Mouse (Mus musculus): ENCODE results near the gene Bin2. TPM values are rescaled to one million over a fixed set of nuclear protein-coding genes. Genes with fewer than 3 reads are reported as not detected.

Gene Bin2
- polyA plus RNA-seq, 1 experiment from 2014 or later: 16.2 TPM

DNA sequence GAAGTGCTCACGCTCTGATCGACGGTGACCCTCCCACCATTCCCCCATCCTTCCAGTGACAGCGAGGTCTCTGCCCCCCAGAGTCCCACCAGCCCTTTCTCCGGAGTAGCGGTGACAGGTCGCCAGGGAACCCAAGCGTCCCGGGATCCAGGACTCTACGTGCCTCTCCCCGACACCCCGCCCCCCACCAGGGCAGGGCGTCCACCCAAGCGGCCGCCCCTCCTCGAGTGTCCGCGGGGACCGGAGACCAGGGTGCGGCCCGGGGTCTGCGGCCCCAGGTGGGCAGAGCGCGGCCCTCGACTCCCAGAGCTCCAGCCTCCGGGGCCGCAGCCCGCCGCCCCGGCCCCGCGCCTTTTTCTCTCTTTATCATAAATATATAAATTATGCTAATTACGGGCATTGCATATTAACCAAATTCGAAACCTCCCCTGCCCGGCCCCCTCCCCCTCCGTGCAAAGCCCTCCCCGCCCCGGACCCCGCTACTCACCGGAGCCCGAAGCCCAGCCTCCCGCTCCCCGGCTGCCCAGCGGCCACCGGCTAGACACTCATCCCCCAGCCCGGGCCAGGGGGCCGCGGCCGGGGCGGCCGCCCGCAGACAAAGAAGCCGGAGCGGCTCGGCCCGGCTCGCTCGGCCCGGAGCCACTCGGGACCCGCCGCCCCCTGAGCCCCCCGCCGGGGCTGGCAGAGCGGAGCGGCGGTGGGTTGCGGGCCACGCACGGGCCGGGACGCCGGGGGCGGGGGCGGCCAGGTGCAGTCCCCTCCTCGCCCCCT lies 69.9 kb downstream of the Bin2 start, which contains the start of gene Pou6f1:
Pou6f1 (minus strand) TSS at position 709 of the 771 bp plus-strand sequence.
- Histone ChIP-seq H3K4me3 (ENCODE audit: low read depth, low read length) (peak within 1 kb of the TSS; percentile 69), H3K9ac (replicated peaks) (peak within 1 kb of the TSS; percentile 76), H3K9me3 (ENCODE audit: low read length) (no peaks in the 10 kb centered on the region), H3K27ac (ENCODE audit: low read depth) (peak within 1 kb of the TSS; percentile 55), H3K27me3 (ENCODE audit: insufficient read depth, low read length) (peaks cover 31% of the 10 kb centered on the region), H3K4me2 (ENCODE audit: low read depth, low read length) (peak within 1 kb of the TSS; percentile 97), H3K36me3 (replicated peaks; ENCODE audit: insufficient read depth, low read length) (no peaks in the 10 kb centered on the region), H3K4me1 (ENCODE audit: insufficient read depth) (peaks cover 10% of the 10 kb centered on the region)
- TF ChIP-seq EP300 (IDR thresholded peaks at IDR 0.05; ENCODE audit: low read depth) (no peak), CTCF (IDR thresholded peaks at IDR 0.05; ENCODE audit: low read depth) (no peak)
- DNase-seq (peak; percentile 42), ATAC-seq (peak; percentile 60)
- WGBS (ENCODE audit: insufficient replicate concordance): under 1% methylated on average over 71 of the region's 76 CpGs

DNA sequence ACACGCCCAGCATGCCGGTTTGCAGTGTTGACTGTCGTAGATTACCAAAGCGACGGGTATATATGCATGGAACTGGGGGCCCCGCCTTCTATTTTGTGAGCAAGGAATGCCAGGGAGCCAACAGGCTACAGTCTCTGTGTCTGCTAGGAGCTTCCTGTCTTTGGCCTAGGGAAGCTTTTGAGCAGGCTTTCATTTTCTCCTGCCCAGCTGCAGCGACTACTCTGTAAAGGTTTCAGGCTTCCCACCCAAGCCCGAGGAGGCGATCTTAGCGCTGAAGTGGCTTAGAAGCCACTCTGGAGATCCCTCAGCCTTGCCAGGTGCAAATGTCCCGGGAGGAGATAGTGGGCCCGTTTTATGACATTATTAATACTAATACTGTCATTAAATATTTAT lies 70.5 kb downstream of the Bin2 start:
- Histone ChIP-seq H3K27ac (ENCODE audit: low read depth) (peak overlapping the region; percentile 55; the same call in 1 of the 2 replicates), H3K4me3 (ENCODE audit: low read depth, low read length) (peak overlapping the region; percentile 69), H3K9ac (replicated peaks) (peak overlapping the region; percentile 76), H3K4me2 (ENCODE audit: low read depth, low read length) (peak overlapping the region; percentile 97), H3K9me3 (ENCODE audit: low read length) (no peaks in the 10 kb centered on the region), H3K27me3 (ENCODE audit: insufficient read depth, low read length) (peaks cover 31% of the 10 kb centered on the region), H3K36me3 (replicated peaks; ENCODE audit: insufficient read depth, low read length) (no peaks in the 10 kb centered on the region), H3K4me1 (ENCODE audit: insufficient read depth) (peaks cover 10% of the 10 kb centered on the region)
- peak; percentile 34 for DNase-seq
- WGBS (ENCODE audit: insufficient replicate concordance): 3% methylated on average over 12 of the region's 12 CpGs
- TF ChIP-seq EP300 (IDR thresholded peaks at IDR 0.05; ENCODE audit: low read depth) (no peak), CTCF (IDR thresholded peaks at IDR 0.05; ENCODE audit: low read depth) (no peak)
- ATAC-seq: peak; percentile 26; the same call in 1 of the 2 replicates

DNA sequence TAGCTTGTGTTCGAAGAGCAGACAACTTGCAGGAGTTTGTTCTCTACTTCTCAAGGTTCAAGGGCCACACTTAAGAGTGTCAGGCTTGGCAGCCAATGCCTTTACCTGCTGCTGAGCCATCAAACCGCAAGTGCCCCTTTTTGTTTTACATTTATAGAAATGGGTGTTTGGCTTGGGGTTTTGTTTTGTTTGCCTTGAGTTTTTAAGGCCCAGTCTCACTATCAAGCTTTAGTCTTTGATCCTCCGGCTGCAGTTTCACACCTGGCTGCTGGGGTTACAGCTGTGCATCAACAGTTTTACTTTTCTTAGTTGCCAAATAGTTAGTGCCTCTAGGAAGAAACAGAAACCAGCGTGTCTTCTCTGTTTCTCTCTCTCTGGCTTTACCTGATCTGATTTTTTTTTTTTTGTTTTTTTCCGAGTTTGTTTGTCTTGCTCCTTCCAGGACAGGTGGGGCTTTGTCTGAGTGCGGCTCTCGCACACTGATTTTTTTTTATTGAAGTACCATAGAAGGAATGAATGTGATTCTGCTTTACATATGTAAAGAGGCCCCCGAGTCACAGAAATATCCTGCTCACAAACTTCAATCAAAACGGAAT lies 71.0 kb downstream of the Bin2 start:
- peak overlapping the region; percentile 69 for H3K4me3 ChIP-seq (ENCODE audit: low read depth, low read length)
- no peak for ATAC-seq
- peak overlapping the region; percentile 97 for H3K4me2 ChIP-seq (ENCODE audit: low read depth, low read length)
- 22% methylated on average over 9 of the region's 9 CpGs for WGBS (ENCODE audit: insufficient replicate concordance)
- no peak overlapping the region for H3K27ac ChIP-seq (ENCODE audit: low read depth)
- peak overlapping the region; percentile 76; the same call in 1 of the 2 replicates for H3K9ac ChIP-seq (replicated peaks)
- no peaks in the 10 kb centered on the region for H3K36me3 ChIP-seq (replicated peaks; ENCODE audit: insufficient read depth, low read length)
- DNase-seq: no peak
- H3K27me3 ChIP-seq (ENCODE audit: insufficient read depth, low read length): peaks cover 31% of the 10 kb centered on the region
- no peaks in the 10 kb centered on the region for H3K9me3 ChIP-seq (ENCODE audit: low read length)
- H3K4me1 ChIP-seq (ENCODE audit: insufficient read depth): peaks cover 10% of the 10 kb centered on the region
- TF ChIP-seq CTCF (IDR thresholded peaks at IDR 0.05; ENCODE audit: low read depth) (no peak), EP300 (IDR thresholded peaks at IDR 0.05; ENCODE audit: low read depth) (no peak)

DNA sequence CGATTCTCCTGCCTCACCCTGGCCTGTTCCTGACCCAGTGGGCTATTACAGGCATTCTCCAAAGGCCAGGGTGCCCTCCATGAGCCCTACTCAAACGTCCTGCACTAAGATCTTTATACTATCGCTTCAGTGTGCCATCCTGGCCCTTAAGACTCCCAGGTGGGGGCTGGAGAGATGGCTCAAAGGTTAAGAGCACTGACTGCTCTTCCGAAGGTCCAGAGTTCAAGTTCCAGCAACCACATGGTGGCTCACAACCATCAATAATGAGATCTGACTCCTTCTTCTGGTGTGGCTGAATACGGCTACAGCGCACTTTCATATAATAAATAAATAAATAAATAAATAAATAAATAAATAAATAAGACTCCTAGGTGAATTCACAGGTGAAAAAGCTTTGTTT lies 76.5 kb downstream of the Bin2 start:
- no peaks in the 10 kb centered on the region for H3K9me3 ChIP-seq (ENCODE audit: low read length)
- H3K4me1 ChIP-seq (ENCODE audit: insufficient read depth): no peaks in the 10 kb centered on the region
- H3K4me2 ChIP-seq (ENCODE audit: low read depth, low read length): no peak overlapping the region
- 68% methylated on average over 6 of the region's 6 CpGs for WGBS (ENCODE audit: insufficient replicate concordance)
- no peak overlapping the region for H3K27ac ChIP-seq (ENCODE audit: low read depth)
- H3K4me3 ChIP-seq (ENCODE audit: low read depth, low read length): no peak overlapping the region
- H3K9ac ChIP-seq (replicated peaks): no peak overlapping the region
- no peak for ATAC-seq
- DNase-seq: no peak
- no peaks in the 10 kb centered on the region for H3K27me3 ChIP-seq (ENCODE audit: insufficient read depth, low read length)
- no peak for TF ChIP-seq EP300 (IDR thresholded peaks at IDR 0.05; ENCODE audit: low read depth)
- TF ChIP-seq CTCF (IDR thresholded peaks at IDR 0.05; ENCODE audit: low read depth): no peak
- no peaks in the 10 kb centered on the region for H3K36me3 ChIP-seq (replicated peaks; ENCODE audit: insufficient read depth, low read length)

Small RNAs within 50 kb of the gene (microRNA-seq; reads per million reads assigned to microRNA genes)
- not detected for gene Mir6961

Other genes with a start within 250 kb of the Bin2 start
- 0.04 TPM in 1 of 2 replicates, not detected in the other for gene Gm5475, start 247.4 kb downstream of the Bin2 start, polyA plus RNA-seq (2015; fragmentation: Nextera tagmentation; extraction: Ambion mirVana)
- gene Slc11a2, start 244.5 kb downstream of the Bin2 start, polyA plus RNA-seq (2015; fragmentation: Nextera tagmentation; extraction: Ambion mirVana): 15.0 and 16.3 TPM in 2 replicates
- gene Letmd1, start 200.5 kb downstream of the Bin2 start, polyA plus RNA-seq (2015; fragmentation: Nextera tagmentation; extraction: Ambion mirVana): 14.4 and 16.3 TPM in 2 replicates
- 0.89 and 1.1 TPM in 2 replicates for gene Csrnp2, start 174.1 kb downstream of the Bin2 start, polyA plus RNA-seq (2015; fragmentation: Nextera tagmentation; extraction: Ambion mirVana)
- 4.0 TPM in 2 replicates for gene Tfcp2, start 117.5 kb downstream of the Bin2 start, polyA plus RNA-seq (2015; fragmentation: Nextera tagmentation; extraction: Ambion mirVana)
- gene Pou6f1, start 69.6 kb downstream of the Bin2 start, polyA plus RNA-seq (2015; fragmentation: Nextera tagmentation; extraction: Ambion mirVana): 0.74 and 0.79 TPM in 2 replicates
- 145 and 146 TPM in 2 replicates for gene Dazap2, start 54.2 kb downstream of the Bin2 start, polyA plus RNA-seq (2015; fragmentation: Nextera tagmentation; extraction: Ambion mirVana)
- gene Smagp, start 32.6 kb downstream of the Bin2 start, polyA plus RNA-seq (2015; fragmentation: Nextera tagmentation; extraction: Ambion mirVana): 21.7 and 24.8 TPM in 2 replicates
- gene Cela1, start 18.4 kb upstream of the Bin2 start, polyA plus RNA-seq (2015; fragmentation: Nextera tagmentation; extraction: Ambion mirVana): 29.5 and 31.5 TPM in 2 replicates
- 1.3 and 1.6 TPM in 2 replicates for gene Galnt6, start 59.8 kb upstream of the Bin2 start, polyA plus RNA-seq (2015; fragmentation: Nextera tagmentation; extraction: Ambion mirVana)
- 1.0 and 1.1 TPM in 2 replicates for gene Slc4a8, start 92.2 kb upstream of the Bin2 start, polyA plus RNA-seq (2015; fragmentation: Nextera tagmentation; extraction: Ambion mirVana)
- 0.44 and 0.63 TPM in 2 replicates for gene Scn8a, start 200.3 kb upstream of the Bin2 start, polyA plus RNA-seq (2015; fragmentation: Nextera tagmentation; extraction: Ambion mirVana)